Mouse (Mus musculus) heart, postnatal 0 days (tissue): ENCODE results near the gene Mphosph9. TPM values are rescaled to one million over a fixed set of nuclear protein-coding genes. Genes with fewer than 3 reads are reported as not detected.
A peak's percentile ranks its signal among the peaks of the same experiment; 100 is the strongest.

Source experiments
- ATAC-seq: fragments of 200-750 bp; cut with Nextera tagmentation; 2 replicates; pipeline ENCODE4 v1.8.0; 2017; ENCODE audit warnings: low read depth, moderate number of reproducible peaks, moderate library complexity; ENCODE audit not compliant: insufficient read depth
- DNase-seq: peaks from one replicate; pipeline ENCODE4 v3.0.0-alpha.2; 2016; ENCODE audit warnings: low spot score
- H3K27ac ChIP-seq: fragments of 300-500 bp; sonication (generic); 2 replicates; pipeline ENCODE4 v1.5.1; 2014; ENCODE audit warnings: low read depth, mild to moderate bottlenecking
- H3K27me3 ChIP-seq: fragments of 300-500 bp; sonication (generic); 2 replicates; pipeline ENCODE4 v1.6.1; 2014; ENCODE audit warnings: low read length, mixed read lengths; ENCODE audit not compliant: control insufficient read depth, insufficient read depth
- H3K36me3 ChIP-seq: fragments of 300-500 bp; sonication (generic); replicated peaks from 2 replicates; pipeline ENCODE4 v1.6.1; 2014; ENCODE audit warnings: low read length, mixed read lengths; ENCODE audit not compliant: control insufficient read depth, insufficient read depth
- H3K4me1 ChIP-seq: fragments of 300-500 bp; sonication (generic); 2 replicates; pipeline ENCODE4 v1.6.1; 2014; ENCODE audit warnings: antibody characterized with exemption; ENCODE audit not compliant: control insufficient read depth, insufficient read depth
- H3K4me2 ChIP-seq: fragments of 300-500 bp; sonication (generic); 2 replicates; pipeline ENCODE4 v1.6.1; 2014; ENCODE audit warnings: low read depth, mild to moderate bottlenecking, low read length, moderate library complexity
- H3K4me3 ChIP-seq: fragments of 300-500 bp; sonication (generic); 2 replicates; pipeline ENCODE4 v1.5.1; 2014; ENCODE audit warnings: low read depth, low read length
- H3K9ac ChIP-seq: fragments of 300-500 bp; sonication (generic); replicated peaks from 2 replicates; pipeline ENCODE4 v1.6.1; 2014; ENCODE audit warnings: low read depth, low read length, mixed read lengths
- H3K9me3 ChIP-seq: fragments of 300-500 bp; sonication (generic); replicated peaks from 2 replicates; pipeline ENCODE4 v1.6.1; 2016; ENCODE audit warnings: low read length; ENCODE audit not compliant: control insufficient read depth
- CTCF ChIP-seq: IDR thresholded peaks from 2 replicates; pipeline ENCODE4 v1.5.1; 2016; ENCODE audit warnings: antibody characterized with exemption, control low read depth, low read depth
- EP300 ChIP-seq: IDR thresholded peaks from 2 replicates; pipeline ENCODE4 v1.6.1; 2016; ENCODE audit warnings: antibody characterized with exemption, low read depth
- WGBS: fragments of 180-500 bp; shearing (Covaris S2); extraction: QIAGEN DNeasy Blood & Tissue Kit; methylation state at CpG from one replicate; pipeline ENCODE4 v1.1.7; 2014; 5-methylcytosine and 5-hydroxymethylcytosine counted together
- polyA plus RNA-seq: library from polyadenylated mRNA; unstranded; fragments of >200 nt; fragmentation: Nextera tagmentation; extraction: Ambion mirVana; gene quantifications from 2 replicates; pipeline ENCODE4 v1.2.1, GENCODE M21; 2015
- total RNA-seq: library from RNA; depleted of rRNA; stranded (reverse); fragments of >200 nt; gene quantifications from 2 replicates; pipeline ENCODE4 v1.2.3, GENCODE M21; 2014; ENCODE audit warnings: low replicate concordance; rRNA removed

Gene Mphosph9
- total and polyA plus RNA-seq, 2 experiments from 2014 or later: 5.3 to 10.5 TPM

- no peak overlapping the region for H3K4me2 ChIP-seq
- H3K4me3 ChIP-seq: no peak overlapping the region
- no peaks in the 10 kb centered on the region for H3K36me3 ChIP-seq
- H3K27me3 ChIP-seq: no peaks in the 10 kb centered on the region
- ATAC-seq (no peak), DNase-seq (no peak)
- WGBS: 75% methylated on average over 9 of the region's 9 CpGs
- no peaks in the 10 kb centered on the region for H3K9me3 ChIP-seq
- no peak for TF ChIP-seq CTCF
- no peak for TF ChIP-seq EP300
- peak overlapping the region; percentile 96 for H3K27ac ChIP-seq
- H3K9ac ChIP-seq: no peak overlapping the region
- peaks cover 84% of the 10 kb centered on the region for H3K4me1 ChIP-seq
Measured at GRCm38 (mm10) chr5:124205211-124205610, 122.6 kb downstream of the Mphosph9 start.

GRCm38 (mm10) chr5:124204127-124204794 is 123.5 kb downstream of the Mphosph9 start:
- H3K4me3 ChIP-seq: no peak overlapping the region
- 29% methylated on average over 9 of the region's 9 CpGs for WGBS
- H3K9me3 ChIP-seq: no peaks in the 10 kb centered on the region
- H3K4me2 ChIP-seq: no peak overlapping the region
- ATAC-seq: 0 out of 2 replicates have a peak, but pooled peaks have one; percentile 10
- peaks cover 85% of the 10 kb centered on the region for H3K4me1 ChIP-seq
- DNase-seq: no peak
- no peak overlapping the region; the same call in 1 of the 2 replicates for H3K9ac ChIP-seq
- no peaks in the 10 kb centered on the region for H3K27me3 ChIP-seq
- no peak for TF ChIP-seq CTCF
- TF ChIP-seq EP300: no peak
- H3K27ac ChIP-seq: peak overlapping the region; percentile 96
- no peaks in the 10 kb centered on the region; the same call in 1 of the 2 replicates for H3K36me3 ChIP-seq

DNA sequence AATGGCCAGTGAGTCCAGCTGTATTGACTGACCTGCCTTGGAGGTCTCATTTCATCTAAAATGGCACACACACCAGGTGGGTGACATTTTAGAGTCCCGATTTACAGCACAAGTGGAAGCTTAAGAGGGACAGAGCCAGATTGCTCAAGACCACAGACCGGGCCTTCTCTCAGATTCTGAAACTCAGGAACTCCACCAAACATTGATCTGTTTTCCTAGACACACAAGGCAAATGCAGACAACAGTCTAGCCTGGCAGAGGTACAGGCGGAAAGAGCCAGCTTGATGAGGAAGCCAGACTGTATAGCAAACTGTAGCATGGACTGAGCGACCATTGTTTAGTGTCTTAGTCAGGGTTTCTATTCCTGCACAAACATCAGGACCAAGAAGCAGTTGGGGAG is 124.5 kb downstream of the Mphosph9 start:
- Histone ChIP-seq H3K4me3 (no peak overlapping the region), H3K4me1 (peaks cover 88% of the 10 kb centered on the region), H3K9me3 (no peaks in the 10 kb centered on the region), H3K36me3 (no peaks in the 10 kb centered on the region; the same call in 1 of the 2 replicates), H3K4me2 (no peak overlapping the region), H3K9ac (no peak overlapping the region), H3K27ac (peak overlapping the region; percentile 67), H3K27me3 (no peaks in the 10 kb centered on the region)
- TF ChIP-seq CTCF (no peak), EP300 (no peak)
- DNase-seq: no peak
- ATAC-seq: no peak
- 80% methylated on average over 4 of the region's 4 CpGs for WGBS

DNA sequence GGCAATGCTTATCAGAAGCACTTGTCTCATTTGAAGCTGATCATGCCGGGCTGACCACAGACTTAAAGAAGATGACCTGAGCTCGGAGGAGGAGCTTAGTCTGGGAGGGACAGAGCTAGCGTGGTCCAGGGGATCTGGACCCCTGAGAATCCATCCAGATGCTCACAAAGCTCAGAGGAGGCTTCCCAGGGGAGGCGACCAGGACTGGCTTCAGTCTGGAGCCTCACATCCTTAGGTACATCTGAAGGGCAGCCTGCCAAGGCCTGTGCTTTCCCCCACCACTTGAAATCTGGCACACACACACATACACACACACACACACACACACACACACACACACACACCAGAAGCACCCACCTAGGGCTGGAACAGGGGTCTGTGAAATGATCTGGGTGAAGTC is 125.7 kb downstream of the Mphosph9 start:
- H3K27ac ChIP-seq: peak overlapping the region; percentile 44
- H3K4me2 ChIP-seq: no peak overlapping the region
- no peak overlapping the region for H3K9ac ChIP-seq
- H3K4me3 ChIP-seq: no peak overlapping the region
- H3K36me3 ChIP-seq: no peaks in the 10 kb centered on the region; the same call in 1 of the 2 replicates
- H3K9me3 ChIP-seq: no peaks in the 10 kb centered on the region
- TF ChIP-seq EP300 (no peak), CTCF (no peak)
- H3K4me1 ChIP-seq: peaks cover 85% of the 10 kb centered on the region
- no peaks in the 10 kb centered on the region for H3K27me3 ChIP-seq
- ATAC-seq (no peak), DNase-seq (no peak)
- 35% methylated on average over 4 of the region's 4 CpGs for WGBS

DNA sequence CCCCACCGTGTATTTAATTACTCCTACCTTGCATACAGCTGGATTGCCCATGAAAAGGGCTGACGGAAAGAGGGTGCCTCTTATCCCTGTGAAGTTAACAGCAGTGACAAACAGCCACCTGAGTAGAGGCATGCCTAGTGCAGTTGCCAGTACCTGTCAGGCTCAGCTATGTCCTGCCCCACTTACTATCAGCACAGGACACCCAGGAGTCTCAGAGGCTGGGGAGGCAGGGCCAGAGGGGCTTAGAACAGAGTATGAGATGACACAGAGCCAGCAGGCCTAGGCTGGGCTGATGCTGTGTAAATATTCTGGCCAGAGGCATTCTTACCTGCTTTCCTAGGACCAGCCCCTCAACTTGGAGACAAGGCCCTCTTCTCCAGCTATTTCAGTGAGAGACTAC is 126.2 kb downstream of the Mphosph9 start:
- ATAC-seq (no peak), DNase-seq (no peak)
- Histone ChIP-seq H3K27ac (peak overlapping the region; percentile 44), H3K36me3 (no peaks in the 10 kb centered on the region; the same call in 1 of the 2 replicates), H3K4me1 (peaks cover 85% of the 10 kb centered on the region), H3K4me2 (no peak overlapping the region), H3K4me3 (no peak overlapping the region), H3K27me3 (no peaks in the 10 kb centered on the region), H3K9ac (no peak overlapping the region), H3K9me3 (no peaks in the 10 kb centered on the region)
- TF ChIP-seq CTCF (no peak), EP300 (no peak)
- WGBS: 68% methylated on average over 2 of the region's 2 CpGs

Other genes with a start within 250 kb of the Mphosph9 start
- 1.8 and 5.4 TPM in 2 replicates for gene Abcb9, start 232.2 kb downstream of the Mphosph9 start, total RNA-seq
- gene Abcb9, start 232.2 kb downstream of the Mphosph9 start, polyA plus RNA-seq: 2.3 and 3.0 TPM in 2 replicates
- 37.6 and 55.1 TPM in 2 replicates for gene Ogfod2, start 215.7 kb downstream of the Mphosph9 start, total RNA-seq
- 19.0 and 19.3 TPM in 2 replicates for gene Ogfod2, start 215.7 kb downstream of the Mphosph9 start, polyA plus RNA-seq
- gene Arl6ip4, start 211.9 kb downstream of the Mphosph9 start, total RNA-seq: 12.2 and 18.0 TPM in 2 replicates
- gene Arl6ip4, start 211.9 kb downstream of the Mphosph9 start, polyA plus RNA-seq: 70.7 and 76.9 TPM in 2 replicates
- gene Pitpnm2, start 78.2 kb downstream of the Mphosph9 start, total RNA-seq: 17.1 and 28.6 TPM in 2 replicates
- 3.1 and 3.2 TPM in 2 replicates for gene Pitpnm2, start 78.2 kb downstream of the Mphosph9 start, polyA plus RNA-seq
- 13.2 and 20.0 TPM in 2 replicates for gene 2810006K23Rik, start 117 bp upstream of the Mphosph9 start, total RNA-seq
- gene 2810006K23Rik, start 117 bp upstream of the Mphosph9 start, polyA plus RNA-seq: 12.4 and 14.9 TPM in 2 replicates
- gene Cdk2ap1, start 35.1 kb upstream of the Mphosph9 start, total RNA-seq: 113 and 180 TPM in 2 replicates
- gene Cdk2ap1, start 35.1 kb upstream of the Mphosph9 start, polyA plus RNA-seq: 23.2 and 26.6 TPM in 2 replicates
- gene Sbno1, start 98.0 kb upstream of the Mphosph9 start, total RNA-seq: 27.0 and 33.8 TPM in 2 replicates
- gene Sbno1, start 98.0 kb upstream of the Mphosph9 start, polyA plus RNA-seq: 46.8 and 52.8 TPM in 2 replicates
- 71.9 and 82.9 TPM in 2 replicates for gene Kmt5a, start 112.0 kb upstream of the Mphosph9 start, total RNA-seq
- 26.0 and 27.7 TPM in 2 replicates for gene Kmt5a, start 112.0 kb upstream of the Mphosph9 start, polyA plus RNA-seq
- gene Rilpl2, start 150.4 kb upstream of the Mphosph9 start, total RNA-seq: 8.4 and 12.4 TPM in 2 replicates
- gene Rilpl2, start 150.4 kb upstream of the Mphosph9 start, polyA plus RNA-seq: 14.9 and 15.4 TPM in 2 replicates
- gene Snrnp35, start 155.2 kb upstream of the Mphosph9 start, total RNA-seq: 0.50 and 4.4 TPM in 2 replicates
- gene Snrnp35, start 155.2 kb upstream of the Mphosph9 start, polyA plus RNA-seq: 14.0 and 14.6 TPM in 2 replicates
- 34.7 and 52.1 TPM in 2 replicates for gene Rilpl1, start 203.4 kb upstream of the Mphosph9 start, total RNA-seq
- 39.0 and 40.5 TPM in 2 replicates for gene Rilpl1, start 203.4 kb upstream of the Mphosph9 start, polyA plus RNA-seq
- gene Tmed2, start 212.7 kb upstream of the Mphosph9 start, total RNA-seq: 331 and 388 TPM in 2 replicates
- 389 and 404 TPM in 2 replicates for gene Tmed2, start 212.7 kb upstream of the Mphosph9 start, polyA plus RNA-seq
- gene Ddx55, start 224.9 kb upstream of the Mphosph9 start, total RNA-seq: 1.1 and 5.2 TPM in 2 replicates
- gene Ddx55, start 224.9 kb upstream of the Mphosph9 start, polyA plus RNA-seq: 4.9 and 5.9 TPM in 2 replicates